ENCODE assay signal across 16 mouse cellular contexts in genomic region chr9:109907774-109908465, GRCm38 (mm10). TPM values are rescaled to one million over a fixed set of nuclear protein-coding genes. Genes with fewer than 3 reads are reported as not detected.
DNase-seq lines count a peak whose midpoint lies in the region; ATAC-seq and TF ChIP-seq lines count a peak whose summit lies in the region.
"Had no signal": no experiment of that assay in that cellular context is flagged by ENCODE, and none has a peak within 500 bp of the region (broad histone marks: within the 10 kb centered on the region; RNA-seq: fewer than 3 reads in every experiment).

No protein-coding gene starts in this region.

- H3K4me2 ChIP-seq in lung, postnatal 0 days (replicated peaks; ENCODE audit: low read depth, low read length): no peak overlapping the region
- H3K4me2 ChIP-seq: embryonic facial prominence, embryonic 15.5 days; forebrain, embryonic 13.5 days; heart, embryonic 15.5 days had no signal

- peak; percentile 14 for DNase-seq in lung, postnatal 0 days (ENCODE audit: low spot score)
- DNase-seq in lung, postnatal 4 days: no peak
- peak; percentile 91 for DNase-seq in MEL-GATA-1-ER (ENCODE audit: extremely low read depth, low read depth)
- peak; percentile 27 for DNase-seq in induced T-regulatory cell, adult 2 months (ENCODE audit: low read depth)
- no peak for DNase-seq in adrenal gland, postnatal 25 days
- DNase-seq in adrenal gland, postnatal 10 days: no peak
- DNase-seq in spleen, postnatal 4 days (ENCODE audit: low spot score in 2 of 2): no peak
- DNase-seq: layer of hippocampus, postnatal 36 days; right cerebral cortex, postnatal 4 days had no signal

- H3K9ac ChIP-seq in lung, postnatal 0 days (replicated peaks; ENCODE audit: low read depth): no peak overlapping the region
- H3K9ac ChIP-seq: embryonic facial prominence, embryonic 15.5 days; forebrain, embryonic 13.5 days; heart, embryonic 15.5 days had no signal

- H3K36me3 ChIP-seq in lung, postnatal 0 days (ENCODE audit: insufficient read depth, low read length): no peaks in the 10 kb centered on the region
- H3K36me3 ChIP-seq: embryonic facial prominence, embryonic 15.5 days; heart, embryonic 15.5 days had no signal

- no peak for TF ChIP-seq CTCF in lung, postnatal 0 days (IDR thresholded peaks at IDR 0.05)

- no peak for TF ChIP-seq EP300 in lung, postnatal 0 days (IDR thresholded peaks at IDR 0.05)

- ATAC-seq in lung, postnatal 0 days: no peak
- ATAC-seq: forebrain, embryonic 13.5 days; inflammation-experienced regulatory T-cells, adult 6 months had no signal

- no peaks in the 10 kb centered on the region for H3K4me1 ChIP-seq in lung, postnatal 0 days (ENCODE audit: insufficient read depth, low read depth, low read length)
- H3K4me1 ChIP-seq: embryonic facial prominence, embryonic 15.5 days; forebrain, embryonic 13.5 days had no signal

- no peak overlapping the region for H3K27ac ChIP-seq in lung, postnatal 0 days (ENCODE audit: low read length)
- H3K27ac ChIP-seq: embryonic facial prominence, embryonic 15.5 days; forebrain, embryonic 13.5 days had no signal

- no peaks in the 10 kb centered on the region for H3K9me3 ChIP-seq in lung, postnatal 0 days (ENCODE audit: low read length)
- H3K9me3 ChIP-seq: embryonic facial prominence, embryonic 15.5 days; forebrain, embryonic 13.5 days; heart, embryonic 15.5 days had no signal

- WGBS in lung, postnatal 0 days: 63% methylated on average over 6 of the region's 6 CpGs

- H3K4me3 ChIP-seq in lung, postnatal 0 days (ENCODE audit: low read depth, low read length): no peak overlapping the region
- H3K4me3 ChIP-seq: embryonic facial prominence, embryonic 15.5 days; forebrain, embryonic 13.5 days; heart, embryonic 15.5 days had no signal

- no peaks in the 10 kb centered on the region for H3K27me3 ChIP-seq in lung, postnatal 0 days (replicated peaks; ENCODE audit: insufficient read depth, low read length)
- H3K27me3 ChIP-seq: embryonic facial prominence, embryonic 15.5 days; forebrain, embryonic 13.5 days; heart, embryonic 15.5 days; Patski had no signal

RNA-seq across cellular contexts. Expression of gene Map4, which starts 23.3 kb away (rescaled TPM):
- 35.6 and 36.9 TPM in 2 replicates for polyA plus RNA-seq in lung, postnatal 0 days (2015; fragmentation: Nextera tagmentation; extraction: Ambion mirVana)
- 83.4 and 92.8 TPM in 2 replicates for total RNA-seq in adrenal gland, postnatal 25 days (2021)
- total RNA-seq in adrenal gland, postnatal 10 days (2021): 100 to 1,000 TPM in 1 of 2 experiments, 10 to 100 TPM in 1; 83.5 to 132 TPM

RNA-seq across cellular contexts. Expression of gene Cdc25a, which starts 32.5 kb away (rescaled TPM):
- 7.1 and 8.7 TPM in 2 replicates for polyA plus RNA-seq in lung, postnatal 0 days (2015; fragmentation: Nextera tagmentation; extraction: Ambion mirVana)
- total RNA-seq in adrenal gland, postnatal 25 days (2021): 11.5 and 12.9 TPM in 2 replicates
- 10 to 100 TPM; 15.5 to 17.0 TPM for total RNA-seq in adrenal gland, postnatal 10 days (2021)

RNA-seq across cellular contexts. Expression of gene Camp, which starts 58.5 kb away (rescaled TPM):
- 10.3 and 13.1 TPM in 2 replicates for polyA plus RNA-seq in lung, postnatal 0 days (2015; fragmentation: Nextera tagmentation; extraction: Ambion mirVana)
- total RNA-seq in adrenal gland, postnatal 25 days (2021): not detected in 2 replicates
- 10 to 100 TPM; 10.7 to 12.7 TPM for total RNA-seq in adrenal gland, postnatal 10 days (2021)
- total RNA-seq: adrenal gland, adult 8-10 months; gastrocnemius, adult 8-10 months; layer of hippocampus, postnatal 36 days had no signal
- polyA plus RNA-seq: Patski had no signal

Comparison
In these comparisons a context has a peak if more than half of its experiments do, and no peak if none do; other contexts are left out.
1. DNase-seq: peak in lung, postnatal 0 days (single experiment), MEL-GATA-1-ER (single experiment) and induced T-regulatory cell, adult 2 months (single experiment); none in lung, postnatal 4 days (0 of 2), adrenal gland, postnatal 25 days (single experiment), adrenal gland, postnatal 10 days (single experiment) and spleen, postnatal 4 days (0 of 2).
2. RNA of gene Camp, which starts 58.5 kb away (total RNA-seq): 10.7 to 12.7 TPM in adrenal gland, postnatal 10 days; not detected in adrenal gland, postnatal 25 days; every median in the first group is over 10 times any median in the second.